Mouse (Mus musculus): ENCODE data around the gene Dut.
"Not testable (repeated sequence)": the region's sequence is repeated elsewhere in the genome, so short reads cannot be mapped to it uniquely, and the experiment has no call there.

The Dut gene

GRCm38 (mm10) chr2:125254630-125255029, 7.6 kb downstream of the Dut start:
- DNase-seq (ENCODE audit: low read depth, low spot score) = no peak

DNA sequence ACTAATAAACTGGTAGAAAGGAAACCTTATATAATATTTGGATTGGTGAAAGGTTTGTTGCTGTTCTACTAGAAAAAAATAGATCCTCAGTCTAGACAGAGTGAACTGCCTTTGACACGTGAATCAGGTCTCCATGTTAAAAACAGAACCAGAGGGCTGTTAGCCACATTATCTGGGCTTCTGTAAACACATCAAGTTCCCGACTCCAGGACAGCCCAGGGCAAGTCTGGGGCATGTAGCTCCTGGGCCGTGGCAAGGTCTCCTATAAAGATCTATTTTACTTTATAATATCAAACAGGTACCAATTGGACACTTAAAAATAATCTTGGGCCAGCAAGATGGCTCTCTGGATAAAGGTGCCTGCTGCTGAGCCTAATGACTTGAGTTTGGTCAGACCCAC, 8.9 kb downstream of the Dut start:
- DNase-seq (ENCODE audit: low read depth, low spot score) = no peak

GRCm38 (mm10) chr2:125259230-125260120, 12.5 kb downstream of the Dut start:
- no peak for DNase-seq (ENCODE audit: low read depth, low spot score)

- DNase-seq (ENCODE audit: low read depth, low spot score) = no peak
Observed at GRCm38 (mm10) chr2:125260326-125260725, 13.3 kb downstream of the Dut start.

DNA sequence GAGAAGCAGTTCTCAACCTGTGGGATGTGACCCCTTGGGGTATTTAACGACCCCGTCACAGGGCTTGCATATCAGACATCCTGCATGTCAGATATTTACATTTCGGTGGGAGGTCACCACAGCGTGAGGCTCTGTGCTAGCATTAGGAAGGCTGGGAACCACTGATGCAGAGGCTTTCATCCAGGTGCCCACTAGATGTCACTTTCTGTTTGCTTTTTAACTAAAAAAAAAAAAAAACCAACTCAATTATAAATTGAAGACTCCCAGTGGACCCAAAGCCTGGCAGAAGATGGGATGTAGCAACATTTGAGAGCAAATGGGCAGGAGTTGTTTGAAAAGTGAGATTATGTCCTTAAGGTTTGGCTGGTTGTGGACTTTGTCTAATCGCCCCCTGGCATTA, 16.1 kb downstream of the Dut start:
- DNase-seq (ENCODE audit: low read depth, low spot score) = no peak

- DNase-seq (ENCODE audit: low read depth, low spot score) = no peak
Observed at GRCm38 (mm10) chr2:125263753-125264152, 16.8 kb downstream of the Dut start.

DNA sequence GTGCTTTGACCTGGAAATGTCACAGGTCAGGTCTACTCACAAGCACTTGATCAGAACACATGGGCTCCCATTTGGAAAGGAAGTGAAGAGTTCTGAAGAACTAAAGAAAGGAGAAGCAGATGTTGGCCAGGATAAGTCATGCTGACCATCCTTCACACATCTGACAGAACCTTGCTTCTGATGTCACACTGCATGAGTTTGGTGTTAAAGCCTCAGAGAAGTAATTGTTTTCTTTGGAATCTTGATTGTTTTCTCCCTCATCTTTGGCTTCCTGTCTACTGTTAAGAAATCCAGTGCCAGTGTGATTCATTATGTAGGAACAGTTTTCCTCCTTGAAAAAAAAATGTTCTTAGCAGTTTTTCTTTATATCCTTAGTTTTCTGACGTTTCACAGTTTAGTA, 21.9 kb downstream of the Dut start:
- DNase-seq (ENCODE audit: low read depth, low spot score) = no peak

DNA sequence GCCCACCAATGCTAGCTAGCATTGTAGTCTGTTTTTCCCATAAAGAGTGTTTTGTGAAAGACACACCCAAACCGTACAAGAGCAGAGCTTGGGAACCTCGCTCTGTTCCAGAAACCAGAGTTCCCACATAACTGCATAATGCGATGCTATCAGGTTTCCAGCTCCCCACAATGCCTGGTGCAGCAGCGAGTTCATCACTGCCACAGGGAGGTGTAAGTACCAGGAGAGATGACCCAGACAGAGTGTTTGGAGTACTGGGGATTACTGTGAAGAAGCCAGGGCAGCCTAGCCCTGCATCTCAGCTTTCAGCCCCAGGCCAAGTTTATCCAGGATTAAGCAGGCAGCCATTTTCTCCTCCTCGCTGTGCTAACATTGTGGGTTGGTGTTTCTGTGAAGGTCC, 28.6 kb downstream of the Dut start:
- DNase-seq (ENCODE audit: low read depth, low spot score) = no peak

GRCm38 (mm10) chr2:125276692-125277091, 29.7 kb downstream of the Dut start:
- no peak for DNase-seq (ENCODE audit: low read depth, low spot score)

DNA sequence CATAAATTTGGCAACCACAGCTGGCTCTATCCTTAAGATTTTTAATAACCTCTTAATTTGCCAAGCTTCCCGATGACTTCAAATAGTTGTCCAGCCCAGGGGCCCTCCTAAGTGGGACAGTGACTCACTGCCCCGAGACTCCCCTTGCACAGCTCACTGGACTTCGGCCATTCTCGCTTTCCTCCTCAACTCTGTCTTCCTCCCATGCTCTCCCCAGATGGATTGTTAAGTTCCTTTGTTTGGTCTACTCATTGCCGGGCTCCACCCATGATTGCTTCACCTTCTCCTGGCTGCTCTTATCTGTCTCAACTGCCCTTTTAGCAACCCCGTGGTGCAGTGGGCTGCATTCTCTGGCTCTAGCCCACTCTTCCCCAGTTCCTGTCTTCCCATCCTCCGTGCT, 31.5 kb downstream of the Dut start:
- no peak for DNase-seq (ENCODE audit: low read depth, low spot score)

DNA sequence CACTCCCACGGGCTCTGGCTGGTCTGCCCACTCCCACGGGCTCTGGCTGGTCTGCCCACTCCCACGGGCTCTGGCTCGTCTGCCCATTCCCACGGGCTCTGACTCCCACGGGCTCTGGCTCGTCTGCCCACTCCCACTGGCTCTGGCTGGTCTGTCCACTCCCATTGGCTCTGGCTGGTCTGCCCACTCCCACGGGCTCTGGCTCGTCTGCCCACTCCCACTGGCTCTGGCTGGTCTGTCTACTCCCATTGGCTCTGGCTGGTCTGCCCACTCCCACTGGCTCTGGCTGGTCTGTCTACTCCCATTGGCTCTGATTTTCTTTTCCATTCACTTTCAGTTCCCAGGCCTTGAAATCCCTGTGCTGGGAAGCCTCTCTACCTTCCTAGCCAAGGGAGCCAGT, 33.0 kb downstream of the Dut start:
- not testable (repeated sequence) for DNase-seq (ENCODE audit: low read depth, low spot score)

- no peak for DNase-seq (ENCODE audit: low read depth, low spot score)
Observed at GRCm38 (mm10) chr2:125282334-125283206, 35.6 kb downstream of the Dut start.

- no peak for DNase-seq (ENCODE audit: low read depth, low spot score)
Observed at GRCm38 (mm10) chr2:125285777-125286176, 38.8 kb downstream of the Dut start.

DNA sequence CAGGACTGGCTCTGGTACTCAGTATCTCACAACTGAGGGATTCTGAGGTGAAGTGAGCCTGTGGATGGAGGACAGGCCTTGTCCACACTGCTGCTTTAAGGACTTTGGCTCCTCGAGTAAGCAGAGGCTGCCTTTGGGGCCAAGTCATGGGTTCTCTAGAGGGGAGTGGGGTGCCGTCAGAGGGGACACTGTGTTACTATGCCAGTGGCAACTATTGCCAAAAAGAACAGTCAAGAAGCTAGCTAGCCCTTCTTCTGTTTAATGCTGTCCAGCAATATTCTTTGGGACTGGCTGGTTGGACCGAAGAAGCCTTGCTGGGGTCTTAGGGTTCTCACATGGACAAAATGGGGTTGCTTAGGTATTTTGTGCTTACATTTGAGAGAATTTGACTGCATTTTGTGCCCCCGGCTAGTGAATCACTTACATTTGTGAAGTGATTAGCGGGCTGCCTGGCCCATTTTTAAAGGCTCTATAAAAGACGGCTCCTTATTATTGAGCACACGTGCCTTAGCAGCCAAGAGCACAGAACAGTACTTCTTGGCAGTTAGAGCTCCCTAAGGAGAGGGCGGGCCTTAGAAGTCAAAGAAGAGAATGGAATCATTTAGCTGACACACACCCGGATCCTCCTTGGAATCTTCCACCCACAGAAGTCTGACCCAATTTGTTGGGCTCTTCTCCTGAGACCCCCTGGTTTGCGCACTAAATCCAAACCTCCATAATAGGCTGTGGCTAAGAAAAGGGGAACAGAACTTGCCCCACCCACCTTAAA, 43.4 kb downstream of the Dut start:
- no peak for DNase-seq (ENCODE audit: low read depth, low spot score)

- no peak for DNase-seq (ENCODE audit: low read depth, low spot score)
Observed at GRCm38 (mm10) chr2:125291101-125291500, 44.1 kb downstream of the Dut start.

DNA sequence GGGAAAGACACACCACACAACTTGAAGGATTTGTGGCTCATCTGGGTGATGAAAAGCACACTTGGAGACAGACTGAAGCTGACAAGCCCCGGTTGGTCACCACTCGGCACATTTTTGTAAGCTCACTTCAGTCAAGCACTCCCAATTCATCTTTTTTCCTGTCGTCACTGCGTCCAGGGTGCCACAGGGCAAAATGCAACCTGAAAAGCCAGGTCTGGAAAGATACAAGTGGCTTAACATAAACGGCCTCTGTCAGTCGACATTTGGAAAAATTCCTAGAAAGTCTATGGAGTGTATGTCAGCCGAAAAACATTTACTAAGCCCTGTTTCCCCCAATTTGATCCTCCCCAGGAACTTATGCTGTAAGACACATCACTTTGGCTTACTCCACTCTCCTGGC, 45.6 kb downstream of the Dut start:
- DNase-seq (ENCODE audit: low read depth, low spot score) = no peak

GRCm38 (mm10) chr2:125293969-125294491, 47.0 kb downstream of the Dut start:
- DNase-seq (ENCODE audit: low read depth, low spot score) = no peak

GRCm38 (mm10) chr2:125295526-125295925, 48.5 kb downstream of the Dut start:
- DNase-seq (ENCODE audit: low read depth, low spot score) = no peak

DNA sequence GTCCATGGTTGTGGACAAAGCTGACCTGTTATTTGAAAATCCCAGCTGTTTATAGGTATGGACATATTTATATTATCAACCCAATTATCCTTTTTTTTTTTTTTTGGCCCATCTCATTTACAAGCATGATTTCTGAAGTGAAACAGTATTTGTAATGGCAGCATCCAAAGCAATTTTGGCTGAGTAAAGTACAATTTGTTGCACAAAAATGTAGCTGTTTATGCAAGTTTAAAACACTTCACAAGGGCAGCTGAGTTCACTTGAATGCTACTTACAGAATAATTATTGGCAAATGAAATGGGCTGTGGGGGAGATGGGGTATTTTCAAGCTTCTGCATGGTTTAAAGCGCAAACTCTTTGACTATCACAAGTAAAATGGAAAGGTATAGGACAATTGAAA, 51.9 kb downstream of the Dut start:
- DNase-seq (ENCODE audit: low read depth, low spot score) = no peak

DNA sequence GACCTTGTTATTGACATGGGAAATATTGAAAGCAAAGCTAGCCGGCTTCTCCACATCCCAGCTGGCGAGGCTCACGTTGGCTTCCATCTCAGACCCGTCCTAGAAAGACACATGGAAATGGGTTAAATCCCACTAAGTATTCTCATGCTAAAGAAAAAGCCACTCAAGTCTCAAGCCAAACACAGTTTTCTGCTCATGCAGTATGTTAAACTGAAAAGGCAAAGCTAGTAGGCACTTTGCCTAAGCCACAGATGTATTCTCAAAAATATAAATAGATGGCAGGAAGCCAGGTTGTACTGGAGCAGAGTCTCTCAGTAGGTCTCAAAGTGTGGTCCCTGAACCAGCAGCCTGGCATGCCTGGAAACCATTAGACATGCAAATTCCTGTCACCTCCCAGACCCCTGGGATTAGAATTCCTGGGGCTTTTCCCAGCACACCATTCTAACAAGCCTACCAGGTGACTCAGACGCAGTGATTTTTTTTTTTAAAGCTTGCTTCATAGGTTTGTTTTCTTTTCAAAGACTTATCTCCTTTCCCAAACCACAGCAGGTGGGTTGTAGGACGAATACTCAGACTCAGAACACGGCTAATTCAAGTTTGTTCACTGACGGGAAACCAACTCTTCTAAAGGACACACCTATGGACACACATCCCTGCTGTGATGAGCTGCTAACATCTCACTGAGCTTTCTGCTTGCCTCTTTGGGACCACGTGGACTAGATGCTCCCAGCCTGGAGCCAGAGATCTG, 55.1 kb downstream of the Dut start:
- DNase-seq (ENCODE audit: low read depth, low spot score) = no peak

- no peak for DNase-seq (ENCODE audit: low read depth, low spot score)
Observed at GRCm38 (mm10) chr2:125302625-125302924, 55.6 kb downstream of the Dut start.
